Mouse (Mus musculus) megakaryocyte, embryonic 14.5 days (primary cell): Measurements from ENCODE around the gene Themis2.

Source experiments
- FLI1 ChIP-seq: IDR thresholded peaks from 2 replicates; pipeline ENCODE4 v1.6.1; 2012; ENCODE audit warnings: low read length, inconsistent platforms, mixed read lengths
- GATA1 ChIP-seq: IDR thresholded peaks from 3 replicates; pipeline ENCODE4 v1.6.1; 2012; ENCODE audit warnings: mixed read lengths, low read length, inconsistent platforms, borderline replicate concordance

GRCm38 (mm10) chr4:132762602-132763001, 33.6 kb downstream of the Themis2 start:
- TF ChIP-seq GATA1 (no peak), FLI1 (no peak)
